Mouse (Mus musculus) forelimb bud, embryonic 11.5 days (tissue): ENCODE measurements around the gene Scfd2.

Source experiments
- DNase-seq: peaks from one replicate; pipeline ENCODE4 v3.0.0-alpha.2; 2012; ENCODE audit warnings: low read depth, low spot score

Gene Scfd2

DNA sequence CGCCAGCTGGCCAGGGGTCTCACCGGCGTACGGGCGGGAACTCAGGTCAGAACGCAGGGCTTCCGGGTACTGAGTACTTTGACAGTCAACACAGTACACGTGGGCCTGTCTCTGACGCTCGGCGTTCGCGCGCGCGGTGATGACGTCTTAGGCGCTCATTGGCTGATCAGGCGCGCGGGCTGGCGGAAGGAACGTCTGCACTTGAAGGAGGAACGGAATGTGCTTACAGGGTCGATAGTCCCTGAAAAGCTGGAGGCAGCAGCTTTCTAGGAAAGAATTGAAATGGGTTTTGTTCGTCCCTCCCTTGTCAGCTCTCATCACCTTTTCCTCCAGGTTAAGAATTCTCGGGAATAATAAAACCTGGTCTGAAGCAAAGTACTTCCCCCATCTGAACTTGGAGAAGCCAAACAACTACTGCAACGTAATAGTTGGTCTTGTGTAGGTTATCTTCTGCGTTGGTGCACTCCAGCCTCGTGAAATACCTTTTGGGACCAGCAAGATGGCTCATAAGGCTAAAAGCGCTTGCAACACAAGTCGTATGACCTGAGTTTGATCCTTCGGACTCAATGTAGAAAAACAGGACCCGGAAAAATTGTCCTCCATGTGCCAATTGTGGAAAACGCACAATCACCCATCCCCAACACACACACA lies at the start of gene Scfd2:
Gene Scfd2 (minus strand): TSS at position 130 of the 651 bp plus-strand sequence.
- DNase-seq: peak; percentile 94

DNA sequence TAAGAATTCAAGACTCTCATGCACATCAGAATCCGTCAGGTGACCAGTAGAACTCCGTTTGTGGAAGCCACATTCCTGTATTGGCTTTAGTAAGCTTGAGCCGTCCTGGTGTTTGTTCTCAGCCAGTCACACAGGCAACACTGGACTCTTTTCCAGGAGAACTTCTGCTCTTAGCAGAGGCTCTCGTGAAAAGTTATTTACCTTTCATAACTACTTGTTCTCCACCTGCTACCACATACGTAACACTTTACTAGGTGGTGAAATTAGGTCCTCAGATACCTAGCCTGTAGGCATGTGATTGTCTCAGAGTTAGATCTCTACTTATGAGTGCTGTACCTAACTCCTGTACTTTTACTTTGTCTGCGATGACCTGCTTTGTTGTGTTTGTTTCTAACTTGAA lies 40.2 kb upstream of the Scfd2 start:
- no peak for DNase-seq

DNA sequence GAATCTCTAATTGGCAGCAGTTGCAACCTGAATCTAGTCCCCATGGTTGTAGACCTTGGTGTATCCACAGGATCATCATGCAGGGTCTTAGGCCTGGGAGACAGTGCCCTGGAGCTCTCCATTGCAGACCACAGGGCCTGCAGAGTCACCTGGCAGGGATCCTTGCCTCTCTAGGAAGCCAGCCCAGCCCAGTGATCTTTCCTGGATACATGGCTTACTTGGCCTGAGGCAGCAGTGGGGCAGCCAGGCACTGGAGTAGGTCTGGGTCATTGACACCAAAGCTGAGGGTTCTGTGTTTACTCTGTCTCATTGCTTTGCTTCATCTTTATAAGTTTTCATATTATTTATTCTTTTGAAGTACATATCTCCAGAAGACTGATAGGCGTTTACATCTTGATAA lies 29.6 kb upstream of the Scfd2 start:
- DNase-seq: no peak

DNA sequence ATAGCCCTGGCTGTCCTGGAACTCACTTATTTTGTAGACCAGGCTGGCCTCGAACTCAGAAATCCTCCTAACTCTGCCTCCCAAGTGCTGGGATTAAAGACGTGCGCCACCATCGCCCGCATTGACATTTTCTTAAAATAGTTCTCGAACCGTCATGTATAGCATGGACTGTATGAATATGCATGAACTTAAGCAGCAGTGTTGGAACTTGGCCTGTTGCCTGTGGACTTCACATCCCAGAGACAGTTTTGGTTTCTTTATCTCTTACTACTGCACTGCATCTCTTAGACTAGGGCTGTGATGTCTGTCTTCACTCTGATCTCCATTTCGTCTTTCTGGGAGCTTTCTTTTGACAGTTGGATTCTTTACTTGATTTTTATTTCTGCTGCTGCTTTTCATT lies 18.0 kb upstream of the Scfd2 start:
- no peak for DNase-seq

DNA sequence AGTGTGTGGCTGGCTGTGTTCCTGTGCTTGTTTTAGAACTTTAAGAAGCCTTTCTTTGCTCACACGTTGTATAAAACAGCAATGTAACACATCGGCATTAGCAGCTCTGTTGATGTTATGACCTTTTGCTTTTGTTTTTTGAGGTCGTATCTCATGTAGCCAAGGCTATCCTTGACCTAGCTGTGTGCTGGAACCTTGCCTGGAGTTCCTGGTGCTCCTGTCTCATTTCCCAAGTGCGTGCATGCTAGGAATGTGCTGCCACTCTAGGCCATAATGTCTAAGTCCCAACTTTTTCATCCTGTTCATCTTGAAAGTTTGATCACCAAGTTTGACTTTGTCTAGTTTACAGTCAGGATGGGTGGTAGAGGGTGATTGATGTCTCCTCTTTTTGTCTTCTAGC lies 14.0 kb upstream of the Scfd2 start:
- DNase-seq: no peak

DNA sequence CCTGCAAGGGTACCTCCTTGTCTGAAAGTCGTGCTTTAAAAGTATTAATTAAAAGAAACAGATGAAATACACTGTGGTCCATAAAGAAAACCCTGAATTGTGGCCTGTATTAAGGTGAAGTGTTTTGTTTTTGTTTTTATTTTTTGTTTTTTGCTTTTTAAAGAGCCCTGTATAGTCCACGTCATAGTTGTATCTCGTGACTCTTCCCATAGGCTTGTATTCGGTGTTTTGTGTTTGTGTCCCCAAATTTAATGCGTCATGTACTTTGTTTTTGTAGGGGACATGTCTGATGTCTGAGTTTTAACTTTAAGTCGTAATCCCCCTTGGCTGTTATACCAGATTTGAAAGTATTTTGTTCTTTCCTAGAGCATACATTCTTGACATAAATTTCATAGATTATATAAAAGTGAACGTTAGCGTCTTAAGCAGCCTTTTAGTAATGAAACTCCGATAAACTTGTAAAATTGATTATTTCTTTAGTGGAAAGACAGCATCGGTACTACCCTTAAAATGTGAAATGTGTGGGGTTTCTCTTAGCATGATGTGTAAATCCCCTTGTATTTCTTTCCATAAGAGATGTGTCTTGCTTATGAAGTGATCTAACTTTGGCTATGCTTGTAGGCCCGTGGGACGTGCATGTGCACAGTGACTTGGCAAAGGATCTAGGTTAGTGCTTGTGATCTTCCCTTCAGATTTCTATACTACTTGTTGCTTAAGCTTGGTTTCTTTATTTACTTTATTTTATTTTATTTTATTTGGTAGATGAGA lies 4.8 kb upstream of the Scfd2 start:
- DNase-seq: no peak

DNA sequence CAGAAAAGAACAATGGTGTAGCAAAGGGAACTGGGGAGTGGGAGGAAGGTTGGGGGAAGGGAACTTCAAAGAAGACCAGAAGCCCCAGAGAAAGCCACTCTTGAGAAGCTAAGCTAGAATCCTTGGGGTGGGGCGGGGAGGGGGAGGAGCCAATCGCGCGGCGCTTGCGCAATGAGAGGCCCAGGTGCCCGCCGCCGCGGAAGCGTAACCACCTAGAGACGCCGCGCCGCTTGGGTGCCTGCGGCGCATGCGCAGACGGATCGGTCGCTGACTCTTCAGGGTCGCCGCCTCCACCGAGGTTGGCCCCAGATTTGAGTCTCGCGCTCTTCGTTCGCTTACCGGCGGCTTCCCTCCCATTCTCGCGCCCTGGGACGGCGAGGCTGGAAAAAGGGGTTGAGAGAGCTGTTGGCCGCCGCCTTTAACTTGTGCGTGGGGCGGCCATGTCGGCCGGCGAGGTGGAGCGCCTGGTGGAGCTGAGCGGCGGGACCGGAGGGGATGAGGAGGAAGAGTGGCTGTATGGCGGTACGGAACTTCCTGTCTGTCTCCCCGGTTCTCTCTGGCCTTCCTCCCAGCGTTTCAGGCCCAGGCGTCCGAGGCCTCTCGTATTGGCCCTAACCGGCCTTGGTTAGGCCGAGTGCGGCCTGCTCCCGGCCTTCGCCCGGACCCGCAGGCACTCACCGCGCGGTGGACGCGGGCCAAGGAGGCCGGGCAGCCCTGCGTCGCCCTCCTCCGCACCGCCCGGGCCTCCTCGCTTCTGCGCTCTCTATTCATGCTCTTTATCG lies 3.9 kb upstream of the Scfd2 start, which contains the start of gene Fip1l1:
Gene Fip1l1 (plus strand): TSS at position 210 of the 782 bp plus-strand sequence.
- peak; percentile 97 for DNase-seq

DNA sequence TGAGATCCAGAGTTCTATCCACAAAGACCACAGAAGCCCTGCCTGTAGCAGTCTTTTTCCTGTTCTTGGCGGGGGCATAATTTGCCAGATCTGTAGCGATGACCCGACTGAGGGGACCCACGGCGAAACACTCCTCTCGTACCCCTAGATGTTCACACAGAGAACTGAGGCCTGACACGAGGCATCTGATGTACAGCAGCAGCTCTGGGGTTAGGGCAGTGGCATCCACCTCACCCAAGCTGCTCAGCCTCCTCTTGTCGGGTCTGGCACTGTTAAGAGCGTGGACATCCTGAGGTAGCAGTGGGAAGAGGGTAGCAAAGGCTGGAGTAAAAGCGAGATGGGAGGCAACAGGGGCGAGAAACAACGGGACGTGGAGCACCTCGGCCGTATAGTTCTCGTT lies 774 bp downstream of the Scfd2 start:
- DNase-seq: no peak

DNA sequence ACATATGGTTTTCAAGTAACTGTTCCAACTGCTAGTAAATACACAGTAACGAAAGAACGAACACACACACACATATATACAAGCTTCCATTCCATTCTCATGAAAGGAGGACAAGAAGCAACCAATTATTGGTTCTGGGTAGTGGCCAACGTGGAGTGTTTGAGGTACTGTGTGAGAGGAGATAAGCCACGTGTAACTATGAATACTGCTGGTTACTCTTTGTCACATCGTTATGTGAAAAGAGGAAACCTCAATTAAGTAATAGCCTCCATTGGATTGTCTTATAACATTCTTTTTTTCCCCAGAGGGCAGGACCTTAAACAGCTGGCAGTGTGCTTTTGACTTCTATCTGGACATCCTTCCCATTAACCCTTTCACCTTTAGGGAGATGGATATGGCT lies 4.5 kb downstream of the Scfd2 start:
- DNase-seq: no peak

DNA sequence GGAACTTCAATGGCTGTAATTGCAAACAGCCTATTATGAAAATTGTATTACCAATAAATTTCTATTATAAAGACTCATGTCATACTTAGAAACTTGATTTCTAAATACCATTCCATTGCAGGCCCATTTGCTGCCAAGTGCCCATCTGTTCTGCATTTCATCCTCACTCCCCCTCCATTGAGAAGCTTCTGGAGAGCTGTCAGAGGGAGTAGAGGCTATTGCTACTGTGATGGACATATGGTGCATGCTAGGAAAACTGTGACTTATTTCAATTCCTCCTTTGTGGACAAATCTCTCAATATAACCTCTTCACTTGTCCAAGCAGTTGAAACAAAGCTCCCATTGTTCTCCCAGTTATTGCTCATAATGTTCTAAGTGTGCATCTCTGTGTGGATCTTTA lies 19.9 kb downstream of the Scfd2 start:
- DNase-seq: no peak

DNA sequence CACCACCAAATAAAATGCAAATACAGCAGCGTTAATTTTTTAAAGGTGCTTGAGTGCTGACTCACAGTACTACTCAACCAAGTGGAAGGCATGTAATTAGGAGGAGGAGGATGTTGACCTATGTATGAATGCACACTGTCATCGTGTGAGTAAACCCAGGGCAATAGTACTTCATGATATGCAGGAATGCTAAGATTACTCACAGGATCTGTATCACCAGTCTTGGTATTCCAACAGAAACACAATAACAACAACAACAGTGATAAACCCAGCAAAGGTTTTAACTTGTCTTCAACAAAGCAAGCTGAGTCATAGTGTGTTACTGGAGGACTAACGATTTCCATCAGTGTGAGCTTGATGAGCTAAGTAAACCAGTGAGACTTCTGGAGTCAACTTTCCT lies 38.9 kb downstream of the Scfd2 start:
- no peak for DNase-seq

DNA sequence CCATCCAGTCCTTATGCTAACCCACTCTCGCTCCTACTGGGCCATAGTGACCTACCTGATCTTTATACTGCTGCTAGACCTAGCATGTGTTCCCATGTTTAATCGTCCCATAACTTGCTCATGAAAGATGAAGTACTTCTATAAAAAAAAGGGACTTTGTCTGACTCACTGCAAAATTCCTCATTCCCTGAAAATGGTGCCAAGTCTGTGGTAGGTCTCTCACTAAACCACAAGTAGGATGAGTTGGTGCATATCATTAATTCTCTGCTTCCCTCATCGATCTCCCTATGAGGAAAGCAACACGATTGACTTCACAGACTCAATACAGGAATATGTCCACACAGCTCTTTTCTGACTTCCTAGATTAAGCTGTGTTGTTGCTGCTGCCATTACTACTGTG lies 46.9 kb downstream of the Scfd2 start:
- DNase-seq: no peak

DNA sequence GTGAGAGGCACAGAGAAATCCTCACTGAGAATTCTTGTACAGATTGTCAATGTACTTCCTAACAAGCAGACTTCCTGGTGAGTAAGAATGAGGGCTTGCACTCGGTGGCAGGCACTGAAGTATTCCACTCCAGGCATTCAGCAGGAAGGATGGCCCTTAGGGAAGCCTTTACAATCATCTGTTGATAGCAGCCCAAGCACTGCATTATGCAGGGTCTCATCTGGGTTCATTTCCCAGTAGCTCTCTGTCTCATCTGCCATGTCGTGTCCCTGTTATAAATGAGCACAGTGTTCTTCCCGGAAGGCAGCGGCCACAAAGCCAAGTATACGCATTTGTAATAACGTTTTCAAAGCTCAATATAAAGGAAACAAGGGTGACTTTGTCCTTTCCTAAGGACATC lies 48.9 kb downstream of the Scfd2 start:
- DNase-seq: no peak

DNA sequence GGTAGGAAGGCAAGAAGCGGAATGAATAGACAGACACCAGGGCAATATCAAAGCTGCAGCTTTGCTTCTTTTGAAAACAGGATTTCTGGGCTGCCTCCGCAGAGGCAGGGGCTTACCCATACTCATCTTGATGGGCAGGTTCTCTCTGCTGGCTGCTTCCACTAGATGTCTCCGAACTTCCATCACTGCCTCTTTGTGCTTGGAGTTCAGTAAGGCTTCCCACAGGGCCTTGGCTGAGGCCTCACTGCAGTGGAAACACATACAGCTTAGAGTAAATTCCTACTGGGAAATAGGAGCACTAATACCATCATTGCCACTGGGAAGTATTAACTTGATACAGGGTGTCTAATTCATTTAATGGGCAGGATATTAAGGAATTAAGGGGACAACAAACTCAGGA lies 49.5 kb downstream of the Scfd2 start:
- no peak for DNase-seq

DNA sequence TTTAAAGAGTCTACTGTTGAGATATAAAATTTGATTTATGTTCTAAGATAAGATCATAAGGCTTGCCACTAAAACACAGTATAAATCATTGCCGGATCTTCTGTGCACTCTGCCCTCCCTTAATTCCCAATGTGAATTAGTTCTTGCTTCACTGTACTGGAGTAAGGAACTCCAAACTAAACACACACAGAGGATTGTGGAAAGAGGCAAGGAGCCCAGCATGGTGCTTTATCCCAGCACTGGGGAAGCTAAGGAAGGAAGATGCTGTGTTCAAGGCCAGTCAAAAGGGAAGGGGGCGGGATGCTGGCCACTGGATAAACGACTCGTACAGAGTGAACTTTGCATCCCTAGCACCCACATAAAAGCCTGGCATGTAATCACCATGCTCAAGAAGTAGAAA lies 51.1 kb downstream of the Scfd2 start:
- DNase-seq: no peak

DNA sequence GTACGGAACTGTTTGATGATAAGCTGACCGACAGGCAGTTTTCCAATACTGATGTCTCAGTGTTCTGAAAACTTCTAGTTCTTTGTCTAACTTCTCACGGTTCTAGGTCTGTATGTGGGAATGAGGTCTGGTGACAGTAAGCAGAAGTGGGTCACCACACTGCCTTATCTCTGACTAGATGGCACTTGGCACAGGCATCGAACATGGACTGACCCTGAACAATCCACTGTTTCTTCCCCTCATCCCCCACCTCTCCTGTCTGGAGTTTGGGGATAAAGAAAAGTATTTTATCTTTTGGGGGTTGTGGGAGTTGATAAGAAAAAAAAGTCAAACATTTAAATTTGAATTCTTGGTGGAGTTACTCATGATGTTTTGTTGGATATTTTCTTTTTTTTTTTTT lies 51.6 kb downstream of the Scfd2 start:
- no peak for DNase-seq

DNA sequence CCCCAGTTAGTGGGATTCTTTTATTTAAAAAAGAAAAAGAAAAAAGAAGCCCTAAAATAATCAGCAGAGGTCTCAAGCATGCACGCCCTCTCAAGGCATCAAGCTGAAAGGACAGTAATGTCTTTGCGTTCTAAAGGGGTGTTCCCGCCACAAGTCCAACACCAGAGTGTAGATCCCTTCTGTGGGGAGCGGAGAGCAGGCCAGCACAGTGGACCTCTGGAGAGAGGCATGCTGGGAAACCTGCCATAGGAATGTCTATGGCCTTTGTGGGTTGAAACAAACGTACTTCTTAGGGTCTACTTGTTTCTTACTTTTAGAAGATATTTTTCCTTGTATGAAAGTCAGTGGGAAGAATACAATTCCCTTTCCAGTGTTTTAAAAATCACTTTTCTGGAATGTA lies 52.4 kb downstream of the Scfd2 start:
- DNase-seq: no peak

DNA sequence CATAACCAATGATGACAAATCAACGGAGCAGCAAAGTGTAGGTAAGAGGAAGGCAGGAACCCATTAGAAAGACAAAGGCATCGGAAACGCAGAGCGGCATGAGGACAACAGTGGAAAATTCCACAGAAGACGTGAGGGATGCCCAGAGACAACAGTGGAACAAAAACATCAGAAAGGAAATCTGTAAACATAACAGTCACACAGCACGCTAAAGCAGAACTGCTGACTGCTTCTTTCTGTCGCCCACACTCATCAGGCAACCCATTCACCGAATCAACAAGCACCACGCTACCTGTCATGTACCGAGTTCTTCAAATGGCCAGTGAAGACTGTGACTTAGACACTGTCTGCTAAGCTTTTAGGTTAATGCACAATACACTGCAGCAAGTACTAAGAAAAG lies 55.0 kb downstream of the Scfd2 start:
- no peak for DNase-seq

DNA sequence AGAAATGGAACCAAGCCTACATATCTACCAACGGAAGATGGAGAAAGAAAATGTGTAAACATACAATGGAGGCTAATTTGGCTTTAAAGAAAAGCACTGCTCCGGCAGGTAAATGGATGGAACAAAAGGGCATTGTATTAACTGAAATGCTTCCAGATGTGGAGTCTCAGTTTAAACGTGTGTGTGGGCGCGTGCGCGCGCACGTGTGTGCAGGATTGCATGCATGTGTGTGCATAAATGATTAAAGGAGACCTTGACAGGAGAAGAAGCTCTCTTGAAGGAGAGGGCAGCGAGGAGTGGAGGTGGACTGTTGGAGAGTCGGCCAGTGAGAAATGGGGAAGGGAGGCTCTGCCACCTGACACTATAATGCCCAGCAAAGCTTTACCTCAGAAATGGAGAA lies 58.4 kb downstream of the Scfd2 start:
- DNase-seq: peak; percentile 69

DNA sequence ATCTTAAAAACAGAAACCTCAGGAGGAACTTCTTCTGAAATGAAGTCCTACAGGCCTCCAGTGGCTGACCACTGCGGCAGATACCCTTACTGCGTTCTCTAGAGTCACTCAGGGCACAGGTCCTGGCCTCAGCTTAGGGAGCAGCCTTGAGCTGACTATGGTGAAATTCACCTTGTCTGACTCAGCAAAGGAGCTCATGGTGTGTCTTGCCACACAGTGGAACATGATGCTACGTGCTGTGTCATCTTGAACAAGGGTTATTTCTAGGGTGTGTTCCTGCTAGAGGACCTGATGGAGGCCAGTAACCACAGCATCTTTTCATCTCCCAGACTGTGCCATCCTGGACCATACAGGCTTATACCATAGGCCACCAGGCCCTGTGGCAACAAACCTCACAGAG lies 60.7 kb downstream of the Scfd2 start:
- no peak for DNase-seq

DNA sequence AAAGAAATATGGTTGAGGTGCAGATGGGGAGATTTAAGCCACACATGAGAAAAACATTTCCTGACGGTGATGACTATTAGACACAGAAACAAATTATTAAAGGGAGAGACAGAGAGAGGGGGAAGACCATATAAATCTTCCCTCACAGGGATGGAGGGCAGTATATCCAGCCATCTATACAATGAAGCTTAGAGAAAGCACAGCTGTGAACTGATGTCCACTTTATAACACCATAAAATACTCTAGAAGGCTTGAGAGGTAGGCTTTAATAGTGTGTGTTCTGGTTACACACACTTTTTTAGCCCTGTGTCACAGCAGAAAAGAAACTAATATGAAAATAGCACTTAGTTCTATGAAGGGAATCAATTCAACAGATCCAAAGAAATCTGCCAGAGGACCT lies 61.9 kb downstream of the Scfd2 start:
- no peak for DNase-seq

DNA sequence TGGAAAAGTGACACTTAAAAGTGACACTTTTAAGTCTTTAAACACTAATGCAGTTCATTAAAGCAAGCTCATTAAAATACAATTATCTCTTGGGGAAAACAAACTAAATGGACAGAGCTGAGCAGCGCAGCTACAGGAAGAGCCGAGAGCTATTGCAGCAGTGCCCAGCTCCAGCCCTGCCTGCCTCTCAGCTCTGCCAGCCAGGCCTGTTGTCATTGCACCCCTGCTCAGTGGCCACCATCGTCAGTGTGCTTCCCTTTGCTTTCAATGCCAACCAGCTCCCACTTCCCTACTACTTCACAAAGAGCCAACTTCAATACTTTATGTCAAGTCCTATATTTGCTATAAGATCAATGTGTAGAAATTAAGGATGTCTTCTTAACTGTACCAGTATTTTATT lies 63.8 kb downstream of the Scfd2 start:
- DNase-seq: no peak

DNA sequence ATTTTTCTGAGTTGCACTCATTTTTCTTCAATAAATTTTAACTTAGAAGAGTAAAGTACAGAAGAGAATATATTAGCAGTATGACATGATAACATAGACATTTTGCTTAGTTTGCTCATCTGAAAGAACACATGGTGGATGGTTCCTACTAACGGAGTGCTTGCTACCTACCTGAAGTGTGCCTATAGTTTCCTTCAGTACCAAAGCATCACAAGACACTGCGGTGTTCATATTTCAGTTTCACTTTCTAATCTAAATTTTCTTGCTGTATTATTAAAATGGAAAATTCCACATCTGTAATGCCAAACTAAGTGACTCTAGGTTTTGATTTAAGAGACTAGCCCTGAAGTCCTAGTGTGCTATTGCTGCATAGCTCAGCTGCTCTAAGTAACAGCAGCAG lies 74.8 kb downstream of the Scfd2 start:
- DNase-seq: no peak
